Mouse (Mus musculus): ENCODE data around the gene Tnni1.

GRCm38 (mm10) chr1:135853200-135853599 lies 74.0 kb downstream of the Tnni1 start:
- no peak for TF ChIP-seq CTCF (IDR thresholded peaks at IDR 0.05; ENCODE audit: borderline replicate concordance, control insufficient read depth, extremely low read depth, insufficient read depth, low read length, poor library complexity)
- no peak for TF ChIP-seq POLR2A (IDR thresholded peaks at IDR 0.05; ENCODE audit: control insufficient read depth, extremely low read depth, insufficient read depth, low read length, poor library complexity)

Measured in thymus, adult 2 months (tissue).